Mouse (Mus musculus) MEL (cell line): ENCODE measurements around the gene Pja2. TPM values are rescaled to one million over a fixed set of nuclear protein-coding genes. Genes with fewer than 3 reads are reported as not detected.
A peak's percentile ranks its signal among the peaks of the same experiment; 100 is the strongest.

Experiments used
- DNase-seq: peaks from one replicate; pipeline ENCODE4 v3.0.0; 2011; ENCODE audit warnings: low read depth, low spot score
- H3K27ac ChIP-seq: 2 replicates; pipeline ENCODE4 v1.5.1; 2012; ENCODE audit warnings: low read depth, mild to moderate bottlenecking, control low read depth, low read length, moderate library complexity; ENCODE audit not compliant: control insufficient read depth
- H3K27me3 ChIP-seq, 2 experiments: fragments of 150-350 bp in 1 of 2; sonication (generic) in 1 of 2; 2 replicates each; pipeline ENCODE4 v1.6.1; 2012; ENCODE audit warnings: low read length in 2 of 2, mild to moderate bottlenecking in 2 of 2, improper control_type of control experiment in 1 of 2, moderate library complexity in 1 of 2; ENCODE audit not compliant: insufficient read depth in 2 of 2, control insufficient read depth in 1 of 2
- H3K36me3 ChIP-seq, 2 experiments: 2 replicates each; pipeline ENCODE4 v1.6.1; 2012 to 2014; ENCODE audit warnings: low read length in 2 of 2, improper control_type of control experiment in 1 of 2, inconsistent platforms in 1 of 2, mild to moderate bottlenecking in 1 of 2; ENCODE audit not compliant: insufficient read depth in 2 of 2, control insufficient read depth in 1 of 2
- H3K4me1 ChIP-seq, 2 experiments: fragments of 150-350 bp in 1 of 2; sonication (generic) in 1 of 2; 2 replicates each; pipeline ENCODE4 v1.6.1; 2012; ENCODE audit warnings: low read length in 2 of 2, improper control_type of control experiment in 1 of 2, mild to moderate bottlenecking in 1 of 2; ENCODE audit not compliant: insufficient read depth in 2 of 2, control insufficient read depth in 1 of 2
- H3K4me3 ChIP-seq, 2 experiments: fragments of 150-350 bp in 1 of 2; sonication (generic) in 1 of 2; 2 replicates each; pipeline ENCODE4 v1.5.1; 2012; ENCODE audit warnings: low read depth in 2 of 2, low read length in 2 of 2, mild to moderate bottlenecking in 2 of 2, moderate library complexity in 2 of 2, control low read depth in 1 of 2, improper control_type of control experiment in 1 of 2; ENCODE audit not compliant: control insufficient read depth in 1 of 2, insufficient read depth in 1 of 2
- H3K79me2 ChIP-seq: 2 replicates; pipeline ENCODE4 v1.6.1; 2012; ENCODE audit warnings: mild to moderate bottlenecking, low read length, moderate library complexity; ENCODE audit not compliant: control insufficient read depth, poor library complexity, insufficient read depth
- H3K9ac ChIP-seq: 2 replicates; pipeline ENCODE4 v1.6.1; 2012; ENCODE audit warnings: low read depth, mild to moderate bottlenecking, control low read depth, low read length, moderate library complexity; ENCODE audit not compliant: control insufficient read depth, poor library complexity, severe bottlenecking
- H3K9me3 ChIP-seq: fragments of 150-350 bp; sonication (generic); replicated peaks from 2 replicates; pipeline ENCODE4 v1.6.1; 2012; ENCODE audit warnings: mild to moderate bottlenecking, low read length, improper control_type of control experiment, moderate library complexity; ENCODE audit not compliant: insufficient read depth
- BHLHE40 ChIP-seq: IDR thresholded peaks from 2 replicates; pipeline ENCODE4 v1.6.1; 2012; ENCODE audit warnings: low read depth, mild to moderate bottlenecking, inconsistent platforms, low read length, improper control_type of control experiment, borderline replicate concordance
- ELF1 ChIP-seq: IDR thresholded peaks from 2 replicates; pipeline ENCODE4 v1.6.1; 2014; ENCODE audit warnings: low read depth, mild to moderate bottlenecking, inconsistent platforms, low read length, improper control_type of control experiment, moderate library complexity
- ETS1 ChIP-seq: IDR thresholded peaks from 2 replicates; pipeline ENCODE4 v1.6.1; 2012; ENCODE audit warnings: low read depth, mild to moderate bottlenecking, inconsistent platforms, low read length, improper control_type of control experiment, moderate library complexity
- HCFC1 ChIP-seq: IDR thresholded peaks from 2 replicates; pipeline ENCODE4 v1.6.1; 2012; ENCODE audit warnings: low read depth, mild to moderate bottlenecking, inconsistent platforms, low read length, improper control_type of control experiment, moderate library complexity
- JUND ChIP-seq: IDR thresholded peaks from 2 replicates; pipeline ENCODE4 v1.6.1; 2011; ENCODE audit warnings: low read depth, mild to moderate bottlenecking, improper control_type of control experiment, low read length
- MAFK ChIP-seq: IDR thresholded peaks from 2 replicates; pipeline ENCODE4 v1.6.1; 2011; ENCODE audit warnings: low read depth, mild to moderate bottlenecking, low read length, improper control_type of control experiment, borderline replicate concordance
- MAX ChIP-seq: IDR thresholded peaks from 2 replicates; pipeline ENCODE4 v1.6.1; 2011; ENCODE audit warnings: low read length, improper control_type of control experiment
- MXI1 ChIP-seq: IDR thresholded peaks from 2 replicates; pipeline ENCODE4 v1.6.1; 2011; ENCODE audit warnings: mild to moderate bottlenecking, low read depth, low read length, improper control_type of control experiment
- MYC ChIP-seq: IDR thresholded peaks from 2 replicates; pipeline ENCODE4 v1.6.1; 2011; ENCODE audit warnings: low read depth, mild to moderate bottlenecking, low read length, improper control_type of control experiment, moderate library complexity
- NELFE ChIP-seq: IDR thresholded peaks from 2 replicates; pipeline ENCODE4 v1.6.1; 2011; ENCODE audit warnings: low read depth, low read length, improper control_type of control experiment
- NRF1 ChIP-seq: IDR thresholded peaks from 2 replicates; pipeline ENCODE4 v1.6.1; 2014; ENCODE audit warnings: low read depth, mild to moderate bottlenecking, inconsistent platforms, low read length, improper control_type of control experiment, moderate library complexity; ENCODE audit not compliant: poor library complexity, insufficient read depth, severe bottlenecking
- POLR2A ChIP-seq, 2 experiments: IDR thresholded peaks; 2 replicates each; pipeline ENCODE4 v1.6.1; 2011 to 2012; ENCODE audit warnings: low read length in 2 of 2, mild to moderate bottlenecking in 2 of 2, control low read depth in 1 of 2, improper control_type of control experiment in 1 of 2, low read depth in 1 of 2, moderate library complexity in 1 of 2; ENCODE audit not compliant: control insufficient read depth in 1 of 2, insufficient read depth in 1 of 2, poor library complexity in 1 of 2
- POLR2AphosphoS2 ChIP-seq: IDR thresholded peaks from 2 replicates; pipeline ENCODE4 v1.6.1; 2011; ENCODE audit warnings: low read length, improper control_type of control experiment
- POLR2AphosphoS5 ChIP-seq: IDR thresholded peaks from 2 replicates; pipeline ENCODE4 v1.6.1; 2012; ENCODE audit warnings: low read depth, borderline replicate concordance, mild to moderate bottlenecking, inconsistent platforms, low read length, moderate library complexity, mixed read lengths
- RCOR1 ChIP-seq: IDR thresholded peaks from 2 replicates; pipeline ENCODE4 v1.6.1; 2012; ENCODE audit warnings: low read depth, mild to moderate bottlenecking, inconsistent platforms, low read length, improper control_type of control experiment
- SIN3A ChIP-seq: IDR thresholded peaks from 2 replicates; pipeline ENCODE4 v1.6.1; 2012; ENCODE audit warnings: low read length, improper control_type of control experiment, inconsistent platforms
- SMC3 ChIP-seq: IDR thresholded peaks from 2 replicates; pipeline ENCODE4 v1.6.1; 2011; ENCODE audit warnings: low read depth, low read length, improper control_type of control experiment
- TCF12 ChIP-seq: IDR thresholded peaks from 2 replicates; pipeline ENCODE4 v1.6.1; 2014; ENCODE audit warnings: low read depth, mild to moderate bottlenecking, inconsistent platforms, low read length, improper control_type of control experiment, moderate library complexity
- UBTF ChIP-seq: IDR thresholded peaks from 2 replicates; pipeline ENCODE4 v1.6.1; 2012; ENCODE audit warnings: low read depth, mild to moderate bottlenecking, inconsistent platforms, low read length, improper control_type of control experiment, moderate library complexity, borderline replicate concordance; ENCODE audit not compliant: insufficient read depth
- USF2 ChIP-seq, 2 experiments: IDR thresholded peaks; 2 replicates each; pipeline ENCODE4 v1.6.1; 2011 to 2012; ENCODE audit warnings: improper control_type of control experiment in 2 of 2, low read length in 2 of 2, borderline replicate concordance in 1 of 2, inconsistent platforms in 1 of 2, low read depth in 1 of 2, mild to moderate bottlenecking in 1 of 2; ENCODE audit not compliant: insufficient read depth in 1 of 2
- ZC3H11A ChIP-seq: IDR thresholded peaks from 2 replicates; pipeline ENCODE4 v1.6.1; 2012; ENCODE audit warnings: low read depth, mild to moderate bottlenecking, inconsistent platforms, low read length, improper control_type of control experiment
- ZKSCAN1 ChIP-seq: IDR thresholded peaks from 2 replicates; pipeline ENCODE4 v1.6.1; 2012; ENCODE audit warnings: low read depth, mild to moderate bottlenecking, inconsistent platforms, low read length, improper control_type of control experiment, moderate library complexity
- ZNF384 ChIP-seq: IDR thresholded peaks from 2 replicates; pipeline ENCODE4 v1.6.1; 2012; ENCODE audit warnings: low read depth, mild to moderate bottlenecking, inconsistent platforms, low read length, improper control_type of control experiment
- polyA plus RNA-seq, 2 experiments: library from polyadenylated mRNA; stranded (reverse) in 1 of 2; unstranded in 1 of 2; fragments of >175 nt in 1 of 2; fragments of >200 nt in 1 of 2; gene quantifications; 2 replicates each; pipeline versions ENCODE4 v1.2.1 to v1.2.4; 2012; ENCODE audit warnings: low replicate concordance in 2 of 2, low read depth in 1 of 2; ENCODE audit not compliant: insufficient read length in 2 of 2, insufficient read depth in 1 of 2, missing spikeins in 1 of 2
- total RNA-seq: library from RNA; depleted of rRNA; stranded (reverse); fragments of 300-350 nt; gene quantifications from 2 replicates; pipeline ENCODE4 v1.2.3, GENCODE M21; 2012

The Pja2 gene
- total and polyA plus RNA-seq, 3 experiments: 8.1 to 17.3 TPM; not detected in 1

DNA sequence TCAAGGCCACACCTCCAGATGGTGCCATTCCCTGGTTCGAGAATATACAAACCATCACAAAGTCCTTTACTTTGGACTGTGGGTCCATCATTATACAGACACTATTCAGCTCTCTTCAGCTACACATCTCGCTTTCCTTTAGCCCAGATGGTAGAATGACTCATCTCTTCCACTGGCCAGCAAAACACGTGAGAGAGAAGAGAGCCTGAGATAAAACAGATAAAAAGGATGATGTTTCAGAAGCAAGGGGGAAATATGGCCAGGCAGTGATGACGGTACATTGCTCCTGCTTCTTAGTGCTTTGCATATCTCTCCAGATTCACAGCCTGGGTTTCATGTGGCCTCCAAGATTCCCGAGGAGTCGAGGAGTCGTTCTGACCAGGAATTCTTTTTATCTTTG, 10.0 kb upstream of the Pja2 start (continued):
- TF ChIP-seq ZKSCAN1: no peak
- no peak for TF ChIP-seq MAFK
- TF ChIP-seq SIN3A: no peak
- peak; percentile 23; the same call in 1 of the 2 replicates for TF ChIP-seq MXI1
- TF ChIP-seq ETS1: peak; percentile 86
- TF ChIP-seq POLR2AphosphoS2: no peak
- no peak for TF ChIP-seq SMC3
- TF ChIP-seq HCFC1: no peak
- no peak for TF ChIP-seq TCF12
- TF ChIP-seq ELF1: no peak
- TF ChIP-seq ZC3H11A: no peak
- peak; percentile 25; the same call in 1 of the 2 replicates for TF ChIP-seq MAX
- TF ChIP-seq, all 39 proteins: peak for 10

DNA sequence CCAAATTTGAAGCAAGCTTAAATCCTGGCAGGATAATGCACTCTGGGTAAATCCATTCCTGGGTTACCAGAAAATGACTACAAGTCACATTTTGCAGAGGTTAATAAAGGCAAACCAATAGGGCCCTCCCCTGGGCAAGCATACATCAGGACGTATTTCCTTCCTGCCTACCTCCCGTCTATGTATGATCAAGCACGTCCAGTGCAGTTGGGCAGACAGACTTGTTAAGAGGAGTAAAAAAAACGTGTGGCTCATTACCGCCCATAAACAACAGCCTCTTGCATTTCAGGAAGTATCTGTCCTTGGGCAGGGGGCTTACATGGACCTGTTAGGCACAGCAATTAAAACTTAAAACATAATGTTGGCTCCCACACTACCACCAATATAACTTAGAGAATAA, 8.0 kb upstream of the Pja2 start:
- no peak for TF ChIP-seq ETS1
- TF ChIP-seq ZKSCAN1: no peak
- TF ChIP-seq POLR2AphosphoS5: no peak
- no peak for TF ChIP-seq UBTF
- TF ChIP-seq ZC3H11A: no peak
- TF ChIP-seq SMC3: no peak
- TF ChIP-seq TCF12: no peak
- TF ChIP-seq POLR2A (IDR thresholded peaks at IDR 0.05; ENCODE audit: control insufficient read depth in 1 of 2, insufficient read depth in 1 of 2, low read depth in 1 of 2, low read length in 2 of 2, poor library complexity in 1 of 2): no peak
- no peak for TF ChIP-seq RCOR1
- no peak for TF ChIP-seq NELFE
- no peak for TF ChIP-seq MAFK
- no peak for TF ChIP-seq BHLHE40
- TF ChIP-seq USF2 (IDR thresholded peaks at IDR 0.05; ENCODE audit: borderline replicate concordance in 1 of 2, insufficient read depth in 1 of 2, low read depth in 1 of 2, low read length in 2 of 2): no peak
- no peak for TF ChIP-seq JUND
- no peak for TF ChIP-seq ZNF384
- no peak for TF ChIP-seq MAX
- TF ChIP-seq NRF1: no peak
- no peak for TF ChIP-seq MYC
- Histone ChIP-seq H3K36me3 (peaks cover 0 to 4% of the 10 kb centered on the region in 2 experiments; a peak in 1 of 4 replicates), H3K9ac (no peak overlapping the region), H3K4me1 (peaks cover 0 to 4% of the 10 kb centered on the region in 2 experiments; a peak in 1 of 4 replicates), H3K27ac (no peak overlapping the region), H3K4me3 (no peak overlapping the region), H3K79me2 (no peaks in the 10 kb centered on the region), H3K9me3 (no peaks in the 10 kb centered on the region), H3K27me3 (no peaks in the 10 kb centered on the region)
- no peak for DNase-seq
